Mouse (Mus musculus): Measurements from ENCODE around the gene Xlr5c. TPM values are rescaled to one million over a fixed set of nuclear protein-coding genes. Genes with fewer than 3 reads are reported as not detected.

The Xlr5c gene
- polyA plus RNA-seq (2017; shearing (Covaris generic)), result under 1 TPM in 1 of 2 experiments, not detected in 1; 0.22 TPM

GRCm38 (mm10) chrX:73292876-73293275 lies at the start of gene Xlr5c, which contains the start of gene Xlr5a:
Gene Xlr5c (minus strand): TSS chrX:73292976.
Gene Xlr5a (minus strand): TSS chrX:73292976.

DNA sequence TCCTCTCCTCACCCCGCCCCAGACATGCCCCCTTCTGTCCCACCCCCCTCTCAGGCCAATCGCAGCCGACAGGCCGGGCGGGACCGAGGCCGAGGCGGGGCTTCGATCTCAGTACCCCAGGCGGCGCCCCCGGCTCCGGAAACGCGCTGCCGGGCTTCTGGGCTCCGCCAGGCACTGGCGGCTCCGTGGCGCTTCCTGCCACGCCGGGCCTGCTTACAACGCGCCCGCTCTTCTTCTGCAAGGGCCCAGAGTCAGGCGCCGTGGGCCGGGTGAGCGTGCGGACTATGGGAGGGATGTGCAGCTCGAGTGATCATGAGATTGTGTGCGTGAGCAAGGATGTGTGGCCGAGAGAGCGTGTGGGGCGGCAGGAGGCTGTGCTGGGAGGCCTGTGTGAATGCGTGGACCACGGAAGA lies 49.7 kb upstream of the Xlr5c start, which contains the start of gene Zfp275:
Zfp275 (plus strand) TSS at position 139 of the 413 bp plus-strand sequence.

GRCm38 (mm10) chrX:73336740-73337139 lies 44.0 kb upstream of the Xlr5c start, which contains the start of gene Gm45015:
Gene Gm45015 (minus strand): TSS chrX:73336840.

DNA sequence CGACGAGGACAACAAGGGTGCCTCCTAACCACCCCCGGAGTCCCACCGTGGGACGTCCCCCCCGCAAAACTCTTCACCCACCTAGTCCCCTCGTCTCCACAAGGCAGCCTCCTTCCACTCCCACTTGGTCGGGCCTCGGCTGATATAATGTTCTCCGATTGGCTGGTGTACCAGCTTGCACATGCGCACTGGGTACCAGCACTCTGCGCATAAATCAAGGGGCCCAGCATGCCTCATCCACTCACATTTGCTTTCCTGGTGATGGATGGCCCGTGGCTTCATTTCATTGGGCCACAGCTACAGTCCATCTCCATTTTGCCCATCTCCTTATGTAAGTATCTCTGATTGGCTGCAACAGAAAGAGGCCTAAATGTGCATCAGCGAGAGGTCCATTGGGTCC lies 27.5 kb downstream of the Xlr5c start, which contains the start of gene Xlr3c:
Xlr3c (minus strand) TSS at position 121 of the 400 bp plus-strand sequence.

GRCm38 (mm10) chrX:73242821-73243325 lies 49.9 kb downstream of the Xlr5c start, which contains the start of gene Xlr4c:
Gene Xlr4c (minus strand): TSS chrX:73243130.

Other genes with a start within 250 kb of the Xlr5c start
- not detected for gene Pnma3, start 228.2 kb downstream of the Xlr5c start, polyA plus RNA-seq (2017; shearing (Covaris generic))
- gene Xlr4a, start 210.5 kb downstream of the Xlr5c start, polyA plus RNA-seq (2017; shearing (Covaris generic)), result 10 to 100 TPM; 77.0 to 88.6 TPM
- 1 to 10 TPM; 1.8 to 3.7 TPM for gene Xlr3a, start 195.9 kb downstream of the Xlr5c start, polyA plus RNA-seq (2017; shearing (Covaris generic))
- under 1 TPM in 1 of 2 experiments, not detected in 1; 0.71 TPM for gene Gm14685, start 175.9 kb downstream of the Xlr5c start, polyA plus RNA-seq (2017; shearing (Covaris generic))
- not detected for gene Xlr5b, start 144.2 kb downstream of the Xlr5c start, polyA plus RNA-seq (2017; shearing (Covaris generic))
- gene DXBay18, start 143.5 kb downstream of the Xlr5c start, polyA plus RNA-seq (2017; shearing (Covaris generic)), result under 1 TPM in 1 of 2 experiments, not detected in 1; 0.65 TPM
- not detected for gene Spin2d, start 116.0 kb downstream of the Xlr5c start, polyA plus RNA-seq (2017; shearing (Covaris generic))
- 10 to 100 TPM; 26.2 to 30.7 TPM for gene Xlr3b, start 100.8 kb downstream of the Xlr5c start, polyA plus RNA-seq (2017; shearing (Covaris generic))
- 100 to 1,000 TPM; 124 to 139 TPM for gene Xlr4b, start 78.6 kb downstream of the Xlr5c start, polyA plus RNA-seq (2017; shearing (Covaris generic))
- gene F8a, start 64.7 kb downstream of the Xlr5c start, polyA plus RNA-seq (2017; shearing (Covaris generic)), result 10 to 100 TPM; 21.8 to 26.9 TPM
- 10 to 100 TPM; 49.4 to 76.7 TPM for gene Xlr4c, start 49.8 kb downstream of the Xlr5c start, polyA plus RNA-seq (2017; shearing (Covaris generic))
- not detected for gene Xlr3c, start 27.6 kb downstream of the Xlr5c start, polyA plus RNA-seq (2017; shearing (Covaris generic))
- under 1 TPM in 1 of 2 experiments, not detected in 1; 0.31 TPM for gene Xlr5a, start within 50 bp of the Xlr5c start, polyA plus RNA-seq (2017; shearing (Covaris generic))
- gene Gm45015, start 43.9 kb upstream of the Xlr5c start, polyA plus RNA-seq (2017; shearing (Covaris generic)), result under 1 TPM in 1 of 2 experiments, not detected in 1; 0.21 TPM
- gene Zfp275, start 49.6 kb upstream of the Xlr5c start, polyA plus RNA-seq (2017; shearing (Covaris generic)), result 10 to 100 TPM in 1 of 2 experiments, 1 to 10 TPM in 1; 8.9 to 14.7 TPM
- gene Gm18336, start 105.8 kb upstream of the Xlr5c start, polyA plus RNA-seq (2017; shearing (Covaris generic)), result not detected
- under 1 TPM in 1 of 2 experiments, not detected in 1; 0.30 TPM for gene Zfp92, start 118.1 kb upstream of the Xlr5c start, polyA plus RNA-seq (2017; shearing (Covaris generic))
- gene Trex2, start 142.4 kb upstream of the Xlr5c start, polyA plus RNA-seq (2017; shearing (Covaris generic)), result not detected
- gene Haus7, start 166.1 kb upstream of the Xlr5c start, polyA plus RNA-seq (2017; shearing (Covaris generic)), result 10 to 100 TPM; 23.2 to 27.2 TPM
- not detected for gene Bgn, start 190.6 kb upstream of the Xlr5c start, polyA plus RNA-seq (2017; shearing (Covaris generic))
- not detected for gene Atp2b3, start 210.1 kb upstream of the Xlr5c start, polyA plus RNA-seq (2017; shearing (Covaris generic))